Mouse (Mus musculus): ENCODE data around the gene Zfp217.

Gene Zfp217

GRCm38 (mm10) chr2:170132716-170133092 is 15.2 kb downstream of the Zfp217 start:
- DNase-seq (ENCODE audit: low spot score): no peak

- no peak for DNase-seq (ENCODE audit: low spot score)
Measured at GRCm38 (mm10) chr2:170131981-170132460, 15.9 kb downstream of the Zfp217 start.

DNA sequence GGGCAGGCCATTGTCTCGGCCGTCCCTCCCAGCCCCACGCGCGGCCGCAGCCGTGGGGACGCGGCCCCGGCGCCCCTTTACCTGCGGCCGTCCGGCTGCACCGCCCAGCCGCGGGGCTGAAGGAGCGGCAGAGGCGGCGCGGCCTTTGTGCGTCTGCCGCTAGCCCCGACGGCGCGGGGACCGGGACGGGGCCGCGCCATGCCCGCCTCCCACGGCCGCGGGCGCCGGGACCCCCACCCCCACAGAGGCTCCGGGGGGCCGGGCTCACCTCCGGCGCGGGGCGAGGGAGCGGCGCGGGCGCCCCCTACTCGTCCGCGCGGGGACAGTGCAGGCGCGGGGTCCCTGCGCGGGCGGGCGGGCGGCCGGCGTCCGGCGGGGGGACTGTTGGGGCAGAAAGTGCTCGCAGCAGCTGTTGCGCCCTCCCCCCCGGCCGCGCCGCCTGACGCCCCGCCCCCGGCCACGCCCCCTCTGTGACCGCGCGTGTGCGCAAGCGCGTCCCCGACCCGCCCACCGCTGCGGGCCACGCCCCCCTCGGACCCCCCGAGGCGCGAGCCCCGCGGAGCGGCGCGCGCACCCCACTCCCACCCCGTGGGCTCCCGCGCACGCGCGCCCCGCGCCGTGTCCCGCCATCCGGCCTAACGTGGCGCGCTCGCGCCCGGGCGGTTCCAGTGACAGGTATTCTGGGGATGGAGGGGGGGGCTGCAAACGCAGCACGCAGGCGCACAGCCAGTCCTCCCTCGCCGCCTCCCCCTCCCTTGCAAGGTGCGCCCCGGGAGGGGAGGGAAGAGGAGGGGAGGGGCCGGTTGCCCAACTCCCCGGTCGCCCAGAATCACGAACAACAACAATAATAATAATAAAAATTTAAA is 16.9 kb downstream of the Zfp217 start:
- DNase-seq (ENCODE audit: low spot score): peak; percentile 54

- no peak for DNase-seq (ENCODE audit: low spot score)
Measured at GRCm38 (mm10) chr2:170129923-170130779, 17.8 kb downstream of the Zfp217 start.

- DNase-seq (ENCODE audit: low spot score): no peak
Measured at GRCm38 (mm10) chr2:170129248-170129922, 18.5 kb downstream of the Zfp217 start.

DNA sequence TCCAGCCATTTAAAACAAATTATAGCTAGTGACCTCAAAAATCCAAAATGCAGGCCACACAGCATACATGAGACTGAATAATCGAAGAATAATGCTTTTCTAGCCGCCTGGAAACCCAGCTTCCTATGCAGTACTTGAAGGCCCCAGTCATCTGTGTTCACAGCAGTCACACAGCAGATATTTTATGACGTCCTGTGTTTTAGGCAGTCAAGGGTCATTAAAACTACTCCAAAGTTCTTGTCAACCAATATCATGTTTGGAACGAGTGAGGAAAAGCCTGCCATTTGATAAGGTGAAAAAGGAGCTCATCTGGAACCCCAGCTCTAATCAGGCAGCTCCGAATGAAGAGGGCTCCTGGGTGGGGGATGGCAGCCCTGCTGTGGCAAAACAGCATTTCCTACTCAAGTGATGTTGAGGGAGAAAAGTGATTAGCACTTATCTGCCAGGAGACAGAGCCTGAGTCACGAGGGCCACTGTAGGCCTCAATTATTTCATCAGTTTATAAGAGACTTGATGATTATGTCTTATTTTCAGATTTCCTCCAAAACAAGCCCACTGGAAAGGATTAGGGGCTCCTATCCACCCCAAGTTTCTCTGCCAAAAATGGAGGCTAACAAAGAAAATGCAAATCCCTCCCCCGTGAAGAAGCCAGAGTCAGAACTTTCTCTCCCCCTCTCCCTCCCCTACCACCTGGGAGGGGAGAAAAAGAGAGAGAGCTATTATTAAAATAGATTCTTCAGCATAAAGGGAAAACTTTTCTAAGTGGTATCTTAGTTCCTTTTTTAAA is 19.2 kb downstream of the Zfp217 start:
- no peak for DNase-seq (ENCODE audit: low spot score)

DNA sequence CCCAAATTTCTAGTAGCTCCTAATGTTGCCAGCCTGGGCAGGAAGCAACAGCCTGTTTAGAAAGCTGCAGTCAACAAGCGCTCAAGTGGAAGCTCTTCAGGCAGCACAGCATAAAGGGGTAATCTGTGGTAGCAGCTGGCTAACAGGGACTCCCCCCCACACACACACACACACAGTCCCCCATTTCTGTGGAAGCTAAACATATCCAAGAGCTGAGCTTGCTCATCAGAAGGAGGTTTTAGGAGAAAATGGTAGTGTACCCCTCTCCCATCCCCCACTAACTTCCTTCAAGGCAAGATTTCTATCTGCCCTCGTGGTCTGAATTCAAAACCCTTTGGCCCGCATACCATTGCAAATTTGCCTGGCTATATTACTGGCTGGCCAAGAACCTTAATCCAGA is 20.4 kb downstream of the Zfp217 start:
- DNase-seq (ENCODE audit: low spot score): no peak

GRCm38 (mm10) chr2:170126266-170126665 is 21.6 kb downstream of the Zfp217 start:
- DNase-seq (ENCODE audit: low spot score): no peak

DNA sequence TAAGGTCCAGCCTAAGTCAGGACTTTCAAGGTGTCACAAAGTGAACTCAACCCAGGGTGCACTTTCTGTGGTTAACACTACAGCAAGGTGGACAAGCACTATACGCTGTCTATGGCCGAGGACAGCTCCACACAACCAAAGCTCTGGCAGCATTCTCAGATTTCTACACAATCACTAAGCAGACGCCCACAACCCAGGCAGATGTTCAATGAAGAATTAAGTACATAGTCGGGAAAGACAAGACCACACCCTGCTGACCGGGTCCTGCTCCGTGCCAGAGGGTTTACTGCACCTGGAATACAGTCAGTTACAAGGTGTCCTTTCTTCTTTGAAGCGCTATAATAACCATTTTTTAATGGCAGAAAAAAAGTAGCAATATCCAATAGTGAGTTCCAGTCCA is 25.7 kb downstream of the Zfp217 start:
- no peak for DNase-seq (ENCODE audit: low spot score)

DNA sequence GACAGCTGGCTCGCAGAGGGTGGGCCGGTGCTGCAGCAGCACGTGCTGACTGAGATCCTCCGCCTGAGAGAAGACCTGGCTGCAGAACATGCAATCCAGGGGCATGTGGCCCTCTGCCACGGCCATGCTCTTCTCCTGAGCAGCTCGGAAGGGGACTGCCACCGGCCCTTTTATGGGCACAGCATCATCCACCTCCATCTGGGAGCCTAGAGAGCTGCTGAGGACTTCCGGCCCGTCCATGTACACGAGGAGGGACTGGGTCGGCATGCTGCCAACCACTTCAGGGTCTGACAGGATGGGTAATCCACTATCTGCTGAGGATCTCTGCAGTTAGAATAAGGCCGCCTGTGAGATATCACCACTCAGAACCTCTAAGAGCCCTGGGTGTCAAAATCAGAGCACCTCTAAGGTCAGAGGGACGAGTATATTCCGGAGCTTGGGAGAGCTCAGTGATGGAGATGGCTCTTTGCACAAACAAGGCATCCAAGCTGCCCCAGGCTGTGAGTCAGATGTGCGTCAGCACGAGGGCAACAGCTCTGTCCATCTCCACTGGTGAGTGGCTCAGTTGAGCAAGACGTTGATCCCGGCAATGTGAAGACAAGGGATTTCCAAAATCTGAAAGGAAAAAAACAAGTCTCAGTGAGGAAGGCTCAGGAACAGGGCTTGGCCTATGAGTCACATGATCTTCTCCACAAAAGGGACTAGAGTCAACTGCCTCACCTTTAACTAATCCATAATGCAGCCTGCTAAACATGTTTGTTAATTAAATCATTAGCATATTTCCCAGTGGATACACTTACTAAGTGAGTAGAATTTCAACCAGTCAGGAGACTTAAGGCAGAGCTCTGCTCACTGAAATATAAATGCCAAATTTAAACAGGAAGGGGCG is 27.5 kb downstream of the Zfp217 start:
- DNase-seq (ENCODE audit: low spot score): no peak

DNA sequence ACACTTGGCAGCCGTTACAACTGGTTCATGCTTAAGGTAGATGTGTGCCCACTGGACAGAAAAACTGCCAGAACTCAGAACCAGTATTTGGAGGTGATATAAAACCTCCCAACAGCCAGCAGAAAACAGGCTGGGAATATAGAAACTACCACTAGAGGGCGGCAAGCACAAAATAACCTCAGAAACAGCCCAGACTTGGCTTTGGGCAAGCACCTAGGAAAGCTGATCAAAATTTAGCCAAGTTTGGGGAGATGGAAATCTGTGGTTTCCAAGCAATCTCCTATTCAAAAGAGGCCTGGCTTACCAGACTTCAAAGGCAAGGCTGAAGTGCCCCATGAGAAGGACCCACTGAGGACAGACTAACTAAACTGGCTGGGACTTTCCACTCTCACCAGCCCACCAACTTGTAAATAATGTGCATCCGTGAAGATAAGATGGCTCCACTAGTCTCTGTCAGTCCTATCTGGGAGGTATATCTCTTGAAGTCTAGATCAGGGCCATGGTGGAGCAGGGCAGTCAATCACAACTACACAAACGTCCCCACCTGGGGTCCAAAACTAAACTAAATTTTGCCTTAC is 31.1 kb downstream of the Zfp217 start:
- DNase-seq (ENCODE audit: low spot score): no peak

DNA sequence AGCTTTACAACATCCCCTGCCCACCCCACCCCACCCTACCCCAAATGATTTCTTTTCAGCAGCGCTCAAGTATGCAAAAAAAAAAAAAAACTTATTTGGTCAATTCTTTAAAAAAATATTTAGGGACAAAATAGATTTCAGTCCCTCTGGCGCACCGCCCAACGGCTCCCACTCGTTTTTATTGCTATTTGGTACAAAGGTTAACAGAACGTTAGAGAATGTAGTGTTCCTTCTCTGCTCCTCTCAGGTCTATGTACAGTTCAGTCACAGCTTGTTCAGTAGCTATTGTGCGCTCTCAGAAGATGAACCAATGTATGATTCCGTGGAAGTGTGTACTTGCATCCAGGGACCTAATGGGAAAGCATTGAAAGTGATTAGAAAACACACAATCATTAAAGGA is 37.6 kb downstream of the Zfp217 start:
- DNase-seq (ENCODE audit: low spot score): no peak

DNA sequence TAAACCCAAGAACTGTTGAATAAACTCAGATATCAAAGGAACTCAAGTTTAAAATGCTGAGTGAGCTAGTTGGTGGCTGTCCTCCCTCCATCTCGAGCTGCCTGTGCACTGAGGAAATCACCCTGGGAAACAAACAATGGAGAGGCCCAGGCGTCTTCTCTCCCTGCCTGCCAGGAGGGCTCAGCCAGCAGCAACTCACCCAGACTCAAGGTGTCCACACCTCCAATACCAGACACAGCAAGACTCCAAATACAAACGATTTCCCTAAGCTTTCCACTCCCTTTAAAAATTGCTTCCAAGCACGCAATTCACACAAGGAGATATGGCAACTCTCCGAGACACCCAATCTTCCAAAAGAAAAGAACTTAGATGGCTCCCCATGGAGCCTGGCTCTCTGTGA is 38.4 kb downstream of the Zfp217 start:
- no peak for DNase-seq (ENCODE audit: low spot score)

GRCm38 (mm10) chr2:170107791-170108190 is 40.1 kb downstream of the Zfp217 start:
- no peak for DNase-seq (ENCODE audit: low spot score)

DNA sequence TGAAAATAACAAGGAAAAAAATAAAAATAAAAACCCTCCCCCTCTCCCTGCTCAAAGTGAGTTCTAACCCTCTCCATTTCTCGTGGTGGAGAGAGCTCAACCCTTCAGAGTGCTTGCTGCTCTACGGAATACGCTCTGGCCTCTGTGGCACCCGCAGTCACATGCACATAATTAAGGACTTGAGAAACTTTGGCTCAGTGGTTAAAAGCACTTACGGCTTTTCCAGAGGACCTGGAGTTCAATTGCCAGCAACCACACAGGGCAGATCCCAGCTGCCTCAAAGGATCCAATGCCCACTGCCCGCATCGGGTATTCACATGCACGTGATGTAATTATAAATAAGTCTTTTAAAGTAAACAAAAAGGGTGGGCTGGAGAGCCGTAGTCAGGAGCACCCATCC is 41.9 kb downstream of the Zfp217 start:
- DNase-seq (ENCODE audit: low spot score): no peak

DNA sequence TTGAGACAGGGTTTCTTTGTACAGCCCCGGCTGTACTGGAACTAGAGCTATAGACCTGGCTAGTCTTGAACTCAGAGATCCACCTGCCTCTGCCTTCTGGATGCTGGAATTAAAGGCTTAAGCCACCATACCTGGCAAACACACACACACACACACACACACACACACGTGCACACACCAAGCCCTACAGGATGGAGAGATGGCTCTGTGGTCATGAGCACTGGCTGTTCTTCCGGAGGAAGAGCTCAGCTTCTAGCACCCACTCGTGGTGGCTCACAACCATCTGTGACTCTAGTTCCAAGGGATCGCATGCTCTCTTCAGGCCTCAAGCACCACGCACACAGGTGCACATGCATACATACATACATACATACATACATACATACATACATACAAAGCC is 43.5 kb downstream of the Zfp217 start:
- DNase-seq (ENCODE audit: low spot score): no peak

- DNase-seq (ENCODE audit: low spot score): no peak
Measured at GRCm38 (mm10) chr2:170103852-170104251, 44.1 kb downstream of the Zfp217 start.

DNA sequence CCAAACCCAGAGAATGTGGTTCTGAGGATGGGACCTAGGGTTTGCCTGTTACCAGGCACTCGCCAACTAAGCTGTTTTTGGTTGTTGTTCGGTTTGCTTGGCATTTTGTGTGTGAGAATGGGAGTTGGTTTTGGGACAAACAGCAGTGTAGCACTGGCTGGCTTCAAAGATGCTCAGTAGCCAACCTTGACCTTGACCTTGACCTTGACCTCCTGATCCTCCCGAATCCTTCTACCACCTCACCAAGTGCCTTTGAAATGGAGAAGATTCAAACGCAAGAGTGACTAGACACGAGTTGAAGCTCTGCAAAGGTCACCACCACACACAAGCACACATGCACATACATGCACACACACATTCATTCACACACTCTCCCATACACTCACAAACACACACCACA is 44.6 kb downstream of the Zfp217 start:
- DNase-seq (ENCODE audit: low spot score): no peak

DNA sequence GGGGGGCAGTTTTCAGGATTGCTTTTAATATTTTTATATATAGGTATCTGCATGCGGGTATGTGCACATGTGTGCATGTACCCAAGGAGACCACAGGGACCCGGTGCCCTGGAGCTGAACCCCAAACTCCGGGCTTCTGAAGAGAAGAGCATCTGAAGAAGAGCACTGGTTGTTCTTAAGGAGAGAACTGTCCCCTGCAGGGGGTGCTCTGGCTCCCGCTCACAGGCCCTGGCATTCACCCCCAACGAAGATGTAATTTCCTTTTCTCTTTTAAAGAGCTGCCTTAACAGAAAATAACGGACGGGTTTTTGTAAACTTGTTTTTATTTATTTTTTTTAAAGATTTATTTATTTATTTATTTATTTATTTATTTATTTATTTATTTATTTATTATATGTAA is 46.0 kb downstream of the Zfp217 start:
- DNase-seq (ENCODE audit: low spot score): no peak

GRCm38 (mm10) chr2:170101132-170101531 is 46.8 kb downstream of the Zfp217 start:
- peak; percentile 83 for DNase-seq (ENCODE audit: low spot score)

Measured in urinary bladder, postnatal 10 days (tissue).